ENCODE assay signal across 16 mouse cellular contexts in the genomic region with DNA sequence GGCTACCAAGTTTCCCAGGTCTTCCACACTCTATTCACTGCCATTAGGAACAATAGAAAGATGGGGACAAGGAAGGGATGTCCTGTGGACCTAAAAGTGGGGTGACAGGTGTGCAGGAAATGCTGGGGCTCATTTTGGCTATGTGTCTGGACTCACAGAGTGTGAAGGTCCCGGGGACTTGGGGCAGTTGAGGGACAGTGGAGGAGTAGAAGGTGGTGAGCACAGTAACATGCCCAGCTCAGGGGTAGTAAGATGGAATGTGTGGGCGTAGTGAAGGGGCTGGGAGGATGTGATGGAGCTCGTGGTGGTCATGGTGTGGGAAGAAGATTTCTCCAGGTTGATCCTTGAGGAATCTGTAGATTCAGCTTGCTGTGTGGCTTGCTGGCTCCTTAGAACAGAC.
"Had no signal": no experiment of that assay in that cellular context is flagged by ENCODE, and none has a peak within 500 bp of the region (broad histone marks: within the 10 kb centered on the region; RNA-seq: fewer than 3 reads in every experiment).

No protein-coding gene starts in this region.

- H3K9ac ChIP-seq: neural tube, embryonic 13.5 days; neural tube, embryonic 15.5 days; stomach, embryonic 15.5 days had no signal

- H3K4me3 ChIP-seq: neural tube, embryonic 13.5 days; neural tube, embryonic 15.5 days; stomach, embryonic 15.5 days had no signal

- H3K27me3 ChIP-seq: neural tube, embryonic 13.5 days; neural tube, embryonic 15.5 days; stomach, embryonic 15.5 days had no signal

- H3K9me3 ChIP-seq: neural tube, embryonic 13.5 days; neural tube, embryonic 15.5 days; stomach, embryonic 15.5 days had no signal

- H3K36me3 ChIP-seq: neural tube, embryonic 13.5 days; neural tube, embryonic 15.5 days; stomach, embryonic 15.5 days had no signal

- DNase-seq: retina, postnatal 1 day; right cerebral cortex, adult 18-20 months; right cerebral cortex, postnatal 14 days; right cerebral cortex, postnatal 25 days; right cerebral cortex, postnatal 4 days; spleen, adult 18-20 months; thymus, adult 18-20 months; thymus, adult 2 months; thymus, postnatal 14 days; thymus, postnatal 25 days; thymus, postnatal 36 days; thymus, postnatal 4 days had no signal

- H3K4me2 ChIP-seq: neural tube, embryonic 13.5 days; neural tube, embryonic 15.5 days; stomach, embryonic 15.5 days had no signal

- H3K27ac ChIP-seq: neural tube, embryonic 13.5 days; neural tube, embryonic 15.5 days; stomach, embryonic 15.5 days; stomach, postnatal 0 days had no signal

- H3K4me1 ChIP-seq: neural tube, embryonic 13.5 days; neural tube, embryonic 15.5 days; stomach, embryonic 15.5 days had no signal
